Mouse (Mus musculus) midbrain, embryonic 15.5 days (tissue): Measurements from ENCODE around the gene Acot5. TPM values are rescaled to one million over a fixed set of nuclear protein-coding genes. Genes with fewer than 3 reads are reported as not detected.
"Not testable (repeated sequence)": the region's sequence is repeated elsewhere in the genome, so short reads cannot be mapped to it uniquely, and the experiment has no call there.

ENCODE experiments used
- ATAC-seq: fragments of 200-750 bp; cut with Nextera tagmentation; replicated peaks from 2 replicates; pipeline ENCODE4 v1.8.0; 2017; ENCODE audit warnings: moderate TSS enrichment
- H3K27ac ChIP-seq: fragments of 300-500 bp; sonication (generic); 2 replicates; pipeline ENCODE4 v1.5.1; 2015; ENCODE audit warnings: mild to moderate bottlenecking, inconsistent platforms
- H3K27me3 ChIP-seq: fragments of 300-500 bp; sonication (generic); replicated peaks from 2 replicates; pipeline ENCODE4 v1.6.1; 2015; ENCODE audit warnings: inconsistent platforms
- H3K36me3 ChIP-seq: fragments of 300-500 bp; sonication (generic); replicated peaks from 2 replicates; pipeline ENCODE4 v1.6.1; 2015; ENCODE audit warnings: inconsistent platforms
- H3K4me1 ChIP-seq: fragments of 300-500 bp; sonication (generic); 2 replicates; pipeline ENCODE4 v1.6.1; 2015; ENCODE audit warnings: inconsistent platforms
- H3K4me2 ChIP-seq: fragments of 300-500 bp; sonication (generic); 2 replicates; pipeline ENCODE4 v1.6.1; 2015; ENCODE audit warnings: inconsistent platforms, mild to moderate bottlenecking, moderate library complexity
- H3K4me3 ChIP-seq: fragments of 300-500 bp; sonication (generic); 2 replicates; pipeline ENCODE4 v1.5.1; 2015; ENCODE audit warnings: mild to moderate bottlenecking, inconsistent platforms
- H3K9ac ChIP-seq: fragments of 300-500 bp; sonication (generic); 2 replicates; pipeline ENCODE4 v1.6.1; 2015; ENCODE audit warnings: mild to moderate bottlenecking, inconsistent platforms
- H3K9me3 ChIP-seq: fragments of 300-500 bp; sonication (generic); 2 replicates; pipeline ENCODE4 v1.6.1; 2016; ENCODE audit warnings: inconsistent platforms
- WGBS: fragments of 180-500 bp; shearing (Covaris S2); methylation state at CpG from one replicate; pipeline ENCODE4 v1.1.7; 2015; ENCODE audit warnings: mixed read lengths; 5-methylcytosine and 5-hydroxymethylcytosine counted together
- polyA plus RNA-seq: library from polyadenylated mRNA; unstranded; fragments of >200 nt; fragmentation: Nextera tagmentation; extraction: Ambion mirVana; gene quantifications from 2 replicates; pipeline ENCODE4 v1.2.1, GENCODE M21; 2015

The Acot5 gene
- 0.13 and 0.15 TPM in 2 replicates for polyA plus RNA-seq

DNA sequence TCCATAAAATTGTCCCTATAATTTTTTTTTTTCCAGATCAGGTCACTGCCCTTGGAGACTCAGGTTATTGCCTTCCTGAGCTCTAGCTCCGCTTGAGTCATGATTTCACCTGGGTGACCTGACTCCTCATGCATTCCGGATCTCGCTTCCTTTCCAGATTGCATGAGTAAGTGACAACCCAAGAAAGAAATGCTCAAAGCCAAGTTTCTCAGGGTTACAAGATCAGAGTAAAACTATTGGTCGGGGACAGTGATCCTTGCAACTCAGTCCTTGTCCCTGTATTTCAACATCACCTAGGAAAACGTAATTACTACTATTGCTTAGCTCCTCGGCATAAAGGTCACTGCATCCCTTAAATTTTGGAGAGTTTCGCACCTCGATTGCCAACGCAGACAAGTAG, at the start of gene Acot5:
Gene Acot5 (plus strand): TSS at position 340 of the 400 bp plus-strand sequence.
- 60% methylated on average over 9 of the region's 9 CpGs for WGBS
- H3K27me3 ChIP-seq = peaks cover 19% of the 10 kb centered on the region
- H3K9me3 ChIP-seq = no peaks in the 10 kb centered on the region
- no peak within 1 kb of the TSS for H3K27ac ChIP-seq
- H3K4me2 ChIP-seq = peak within 1 kb of the TSS; percentile 58
- peak within 1 kb of the TSS; percentile 43 for H3K4me3 ChIP-seq
- no peak for ATAC-seq
- H3K36me3 ChIP-seq = no peaks in the 10 kb centered on the region
- no peaks in the 10 kb centered on the region for H3K4me1 ChIP-seq
- H3K9ac ChIP-seq = peak within 1 kb of the TSS; percentile 24; the same call in 1 of the 2 replicates

DNA sequence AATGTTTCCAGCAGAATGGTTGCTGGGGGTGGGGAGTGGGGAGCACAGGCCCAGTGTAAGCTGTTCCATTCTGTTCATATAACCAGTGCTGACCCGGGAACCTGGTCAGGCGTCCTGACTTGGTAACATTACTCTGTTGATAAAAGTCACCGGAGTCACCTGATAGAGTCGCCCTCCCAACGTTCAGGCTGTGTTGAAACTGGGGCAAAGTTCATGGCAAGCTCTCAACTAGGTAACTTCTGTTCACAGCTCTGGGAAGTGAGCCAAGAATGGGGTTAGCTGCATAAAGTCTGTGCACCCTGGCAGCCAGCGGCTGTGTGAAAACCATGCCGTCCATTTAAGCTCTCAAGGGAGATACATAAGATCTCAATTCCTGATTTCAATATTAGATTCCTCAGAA, 48.6 kb upstream of the Acot5 start:
- 59% methylated on average over 7 of the region's 7 CpGs for WGBS
- H3K9ac ChIP-seq, H3K4me1 ChIP-seq, H3K27me3 ChIP-seq, H3K9me3 ChIP-seq, H3K4me2 ChIP-seq, H3K36me3 ChIP-seq, H3K27ac ChIP-seq, ATAC-seq, H3K4me3 ChIP-seq: not testable (repeated sequence)

- H3K27ac ChIP-seq, H3K36me3 ChIP-seq, H3K4me2 ChIP-seq, H3K4me3 ChIP-seq, H3K9me3 ChIP-seq, ATAC-seq, H3K27me3 ChIP-seq, H3K9ac ChIP-seq, H3K4me1 ChIP-seq: not testable (repeated sequence)
- WGBS = 88% methylated on average over 4 of the region's 4 CpGs
Measured at GRCm38 (mm10) chr12:84022266-84022665, 46.9 kb upstream of the Acot5 start.

DNA sequence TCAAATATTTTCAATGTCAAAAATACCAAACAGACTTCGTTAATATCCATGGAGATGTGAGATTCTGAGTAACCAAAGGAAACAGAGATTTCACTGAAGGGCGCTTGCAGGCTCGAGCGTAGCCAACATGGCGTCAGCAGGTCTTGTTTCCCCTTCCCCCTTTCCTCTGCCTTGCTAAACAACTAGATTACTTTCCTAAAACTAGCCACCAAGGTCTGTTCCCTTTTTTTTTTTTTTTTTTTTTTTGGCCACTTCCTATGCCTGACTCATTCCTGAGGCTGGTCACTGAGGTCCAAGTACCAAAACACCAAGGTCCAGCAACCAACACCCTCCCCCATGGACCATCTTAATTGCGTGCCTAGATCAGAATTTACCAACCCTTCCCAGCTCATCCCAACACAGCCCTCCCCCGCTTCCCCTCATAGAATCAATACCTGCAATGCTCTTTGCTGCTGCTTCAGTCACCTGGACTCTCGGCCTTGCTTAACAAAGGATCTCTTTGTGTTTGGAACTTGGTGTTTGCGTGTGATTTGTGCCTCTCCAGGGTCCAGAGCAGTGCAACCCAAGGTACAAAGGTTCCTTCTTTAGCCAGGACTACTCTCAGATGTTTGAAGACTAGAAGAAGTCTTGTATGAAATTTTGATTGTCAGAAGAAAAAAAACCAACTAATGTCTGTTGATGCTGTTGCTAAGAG, 45.9 kb upstream of the Acot5 start:
- no peak overlapping the region for H3K4me3 ChIP-seq
- no peaks in the 10 kb centered on the region for H3K27me3 ChIP-seq
- H3K4me1 ChIP-seq = no peaks in the 10 kb centered on the region
- ATAC-seq = no peak
- H3K9ac ChIP-seq = no peak overlapping the region
- H3K9me3 ChIP-seq = no peaks in the 10 kb centered on the region
- no peaks in the 10 kb centered on the region for H3K36me3 ChIP-seq
- no peak overlapping the region for H3K4me2 ChIP-seq
- 88% methylated on average over 9 of the region's 9 CpGs for WGBS
- H3K27ac ChIP-seq = no peak overlapping the region

GRCm38 (mm10) chr12:84025888-84026287, 43.2 kb upstream of the Acot5 start:
- no peak for ATAC-seq
- 85% methylated on average over 7 of the region's 7 CpGs for WGBS
- Histone ChIP-seq H3K9ac (no peak overlapping the region), H3K36me3 (no peaks in the 10 kb centered on the region), H3K27ac (no peak overlapping the region), H3K4me3 (no peak overlapping the region), H3K9me3 (no peaks in the 10 kb centered on the region), H3K4me1 (no peaks in the 10 kb centered on the region), H3K27me3 (no peaks in the 10 kb centered on the region), H3K4me2 (no peak overlapping the region)

DNA sequence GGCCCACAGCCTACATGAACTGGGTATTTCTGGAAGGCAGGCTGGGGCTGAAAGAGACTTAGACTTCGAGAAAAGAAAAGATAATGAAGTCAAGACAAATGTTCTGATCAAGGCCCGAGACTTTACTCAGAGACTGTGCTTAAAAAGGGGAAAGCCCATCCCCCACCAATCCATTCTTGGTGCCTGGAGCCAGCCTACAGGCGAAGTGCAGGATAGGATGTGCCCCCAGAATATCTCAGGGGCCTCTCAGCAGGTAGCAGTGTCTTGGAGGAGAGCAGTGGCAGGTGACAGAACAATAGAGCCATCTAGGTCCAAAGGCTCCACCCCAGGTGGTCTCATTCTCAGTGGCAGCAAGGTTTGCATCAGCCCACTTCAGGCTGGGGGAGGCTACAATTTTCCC, 40.8 kb upstream of the Acot5 start:
- WGBS = 37% methylated on average over 3 of the region's 3 CpGs
- not testable (repeated sequence) for H3K27ac ChIP-seq, H3K27me3 ChIP-seq, H3K9ac ChIP-seq, H3K4me1 ChIP-seq, H3K36me3 ChIP-seq, H3K9me3 ChIP-seq, H3K4me3 ChIP-seq, ATAC-seq, H3K4me2 ChIP-seq

DNA sequence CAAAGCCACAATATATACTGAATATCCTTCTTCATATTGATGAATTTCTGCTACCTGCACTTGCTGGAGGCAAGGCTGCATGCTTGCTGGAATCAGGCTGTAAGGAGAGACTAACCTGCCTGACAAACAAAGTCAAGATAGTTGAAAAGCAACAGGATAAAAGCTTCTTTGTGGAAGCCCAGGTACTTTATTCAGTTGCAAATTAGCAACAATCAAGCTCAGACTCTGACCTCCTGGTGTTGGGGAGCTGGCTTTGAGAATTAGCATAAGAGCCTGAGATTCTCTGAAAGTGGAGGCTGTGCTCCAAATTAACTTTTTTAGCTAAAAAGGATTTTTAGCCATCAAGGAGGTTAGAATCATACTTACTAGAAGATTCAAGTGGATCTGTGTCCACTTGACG, 40.1 kb upstream of the Acot5 start:
- not testable (repeated sequence) for H3K4me1 ChIP-seq, ATAC-seq, H3K4me2 ChIP-seq, H3K9me3 ChIP-seq, H3K9ac ChIP-seq, H3K27me3 ChIP-seq, H3K27ac ChIP-seq, H3K4me3 ChIP-seq, H3K36me3 ChIP-seq
- WGBS = 95% methylated on average over 1 of the region's 1 CpGs

GRCm38 (mm10) chr12:84030659-84031332, 38.3 kb upstream of the Acot5 start:
- Histone ChIP-seq H3K36me3 (no peaks in the 10 kb centered on the region), H3K27ac (no peak overlapping the region), H3K9me3 (no peaks in the 10 kb centered on the region), H3K9ac (no peak overlapping the region), H3K4me2 (no peak overlapping the region), H3K4me1 (no peaks in the 10 kb centered on the region), H3K4me3 (no peak overlapping the region), H3K27me3 (no peaks in the 10 kb centered on the region)
- peak; percentile 69 for ATAC-seq
- 76% methylated on average over 4 of the region's 4 CpGs for WGBS

GRCm38 (mm10) chr12:84032854-84033253, 36.3 kb upstream of the Acot5 start:
- WGBS = 89% methylated on average over 4 of the region's 4 CpGs
- H3K9ac ChIP-seq = no peak overlapping the region
- ATAC-seq = no peak

GRCm38 (mm10) chr12:84033302-84033701, 35.8 kb upstream of the Acot5 start:
- H3K4me2 ChIP-seq, H3K27me3 ChIP-seq, H3K9ac ChIP-seq, H3K4me3 ChIP-seq, ATAC-seq, H3K27ac ChIP-seq, H3K9me3 ChIP-seq, H3K4me1 ChIP-seq, H3K36me3 ChIP-seq: not testable (repeated sequence)
- WGBS = 79% methylated on average over 2 of the region's 2 CpGs

More at GRCm38 (mm10) chr12:84032854-84033253, 36.3 kb upstream of the Acot5 start:
- Histone ChIP-seq H3K36me3 (no peaks in the 10 kb centered on the region), H3K4me2 (no peak overlapping the region), H3K9me3 (no peaks in the 10 kb centered on the region), H3K4me3 (no peak overlapping the region), H3K27ac (no peak overlapping the region), H3K27me3 (0 out of 2 replicates have a peak, but pooled peaks cover 4% of the 10 kb centered on the region), H3K4me1 (no peaks in the 10 kb centered on the region)

DNA sequence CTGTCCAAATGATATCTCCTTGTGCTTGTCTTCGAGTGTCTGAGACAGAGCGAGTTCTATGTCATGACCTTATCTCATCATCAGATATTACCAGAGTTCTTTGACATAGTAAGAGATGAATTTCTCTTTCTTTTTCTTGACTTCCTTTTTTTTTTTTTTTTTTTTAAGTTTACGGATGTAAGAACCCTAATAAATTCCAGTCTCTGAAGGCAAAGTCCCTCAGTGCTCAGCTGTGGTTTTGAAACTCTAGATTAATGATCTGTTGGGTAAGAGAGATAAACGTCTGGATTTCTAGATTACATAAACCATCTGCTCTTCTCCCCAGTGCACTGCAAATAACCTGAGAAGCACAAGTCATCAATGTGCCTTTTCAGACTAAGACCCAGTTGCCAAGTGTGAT, 35.0 kb upstream of the Acot5 start:
- Histone ChIP-seq H3K36me3 (no peaks in the 10 kb centered on the region), H3K9ac (no peak overlapping the region), H3K27ac (no peak overlapping the region), H3K27me3 (0 out of 2 replicates have a peak, but pooled peaks cover 4% of the 10 kb centered on the region), H3K4me1 (no peaks in the 10 kb centered on the region), H3K9me3 (no peaks in the 10 kb centered on the region), H3K4me3 (no peak overlapping the region), H3K4me2 (no peak overlapping the region)
- WGBS = 80% methylated on average over 4 of the region's 4 CpGs
- no peak for ATAC-seq

- peak within 1 kb of the TSS; percentile 66 for H3K4me2 ChIP-seq
- 7% methylated on average over 32 of the region's 32 CpGs for WGBS
- not testable (repeated sequence) for H3K36me3 ChIP-seq, ATAC-seq, H3K9me3 ChIP-seq, H3K27me3 ChIP-seq, H3K4me1 ChIP-seq, H3K27ac ChIP-seq
- peak within 1 kb of the TSS; percentile 48 for H3K9ac ChIP-seq
- H3K4me3 ChIP-seq = peak within 1 kb of the TSS; percentile 45
Measured at GRCm38 (mm10) chr12:84038241-84038640, 30.9 kb upstream of the Acot5 start, which contains the start of gene Acot4. Gene Acot4, plus strand, starts transcription at chr12:84038379.

GRCm38 (mm10) chr12:84038691-84039111, 30.4 kb upstream of the Acot5 start, which contains the start of gene Gm49366:
Gene Gm49366, plus strand, starts transcription at chr12:84038935.
- H3K4me1 ChIP-seq, H3K36me3 ChIP-seq, H3K9me3 ChIP-seq, H3K27ac ChIP-seq, H3K27me3 ChIP-seq: not testable (repeated sequence)
- peak within 1 kb of the TSS; percentile 48 for H3K9ac ChIP-seq
- peak within 1 kb of the TSS; percentile 45 for H3K4me3 ChIP-seq
- ATAC-seq = peak; percentile 45; the same call in 1 of the 2 replicates
- 2% methylated on average over 39 of the region's 39 CpGs for WGBS
- H3K4me2 ChIP-seq = peak within 1 kb of the TSS; percentile 66
